Mouse (Mus musculus): Measurements from ENCODE around the gene Nup88. TPM values are rescaled to one million over a fixed set of nuclear protein-coding genes. Genes with fewer than 3 reads are reported as not detected.

The Nup88 gene
- polyA plus RNA-seq, 1 experiment from 2014 or later: 124 TPM

DNA sequence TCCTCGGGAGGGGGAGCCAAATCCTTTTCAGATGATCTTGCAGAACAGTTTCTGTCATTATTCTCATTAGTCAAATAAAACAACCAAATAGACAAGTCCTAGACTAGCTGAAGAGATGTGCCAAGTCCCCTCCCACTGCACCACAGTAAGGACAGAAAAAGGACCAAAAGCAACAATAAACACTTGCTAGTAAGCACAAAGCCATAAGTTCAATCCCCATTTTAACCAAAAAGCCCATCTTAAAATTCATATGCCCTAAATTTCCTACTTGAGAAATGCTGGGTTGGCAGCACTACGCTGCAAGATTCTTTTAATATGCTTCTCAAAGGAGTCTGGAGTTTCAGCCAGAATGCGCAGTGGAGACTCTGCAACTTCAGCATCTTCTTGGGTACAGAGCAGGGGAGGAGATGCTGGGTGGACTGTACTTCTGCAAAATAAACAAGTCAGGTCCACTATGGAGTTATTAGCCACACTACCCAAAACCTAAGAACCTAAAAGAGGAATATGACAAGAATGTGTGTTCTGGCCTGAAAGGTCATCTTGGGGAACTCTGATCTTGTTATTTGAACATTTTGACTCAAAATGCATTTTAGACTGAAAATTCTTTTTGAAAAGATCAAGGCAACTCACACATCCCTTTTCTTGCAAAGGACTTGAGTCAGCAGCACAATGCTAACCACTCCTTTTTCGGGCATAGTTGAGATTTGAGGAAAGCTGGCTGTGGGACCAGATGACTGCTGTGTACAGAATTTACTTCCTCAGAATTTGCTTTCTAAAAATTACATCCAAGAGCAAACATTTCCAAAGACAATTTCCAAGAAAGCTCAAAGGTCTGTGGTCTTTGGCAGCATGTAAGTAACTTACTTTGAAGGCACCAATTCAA lies 24.6 kb downstream of the Nup88 start:
- ATAC-seq (replicated peaks; ENCODE audit: extremely low read depth, insufficient read depth, low FRiP score): no peak
- H3K36me3 ChIP-seq (ENCODE audit: control insufficient read depth, insufficient read depth): peaks cover 78% of the 10 kb centered on the region
- no peaks in the 10 kb centered on the region for H3K4me1 ChIP-seq (ENCODE audit: control insufficient read depth, insufficient read depth, low read length)
- no peaks in the 10 kb centered on the region for H3K27me3 ChIP-seq (ENCODE audit: control insufficient read depth, insufficient read depth, low read length)
- no peaks in the 10 kb centered on the region for H3K9me3 ChIP-seq (replicated peaks; ENCODE audit: control insufficient read depth, low read length)
- H3K4me3 ChIP-seq (ENCODE audit: low read length): no peak overlapping the region
- H3K4me2 ChIP-seq (ENCODE audit: low read depth, low read length): no peak overlapping the region
- 91% methylated on average over 4 of the region's 4 CpGs for WGBS
- no peak overlapping the region for H3K9ac ChIP-seq (ENCODE audit: low read length)
- no peak overlapping the region for H3K27ac ChIP-seq (ENCODE audit: low read length)

DNA sequence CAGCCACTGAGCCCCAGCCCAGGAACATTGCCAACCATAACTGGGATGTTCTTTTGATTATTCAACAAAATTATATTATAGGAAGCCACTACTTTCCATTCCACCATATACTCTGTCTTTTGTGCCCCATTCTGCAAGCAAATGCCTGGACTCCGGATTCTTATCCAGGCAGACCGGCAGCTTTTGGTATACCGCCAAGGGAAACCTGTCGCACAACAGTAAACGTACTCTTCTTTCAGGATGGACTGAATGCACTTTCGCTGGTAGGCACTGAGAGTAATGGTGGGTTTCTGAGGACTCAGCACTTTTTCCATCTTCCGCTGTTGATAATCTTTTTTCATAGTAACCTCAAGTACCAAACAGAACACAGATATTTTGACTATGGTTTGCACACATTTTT lies 26.1 kb downstream of the Nup88 start:
- WGBS: 88% methylated on average over 7 of the region's 7 CpGs
- Histone ChIP-seq H3K27ac (ENCODE audit: low read length) (no peak overlapping the region), H3K4me2 (ENCODE audit: low read depth, low read length) (no peak overlapping the region), H3K9ac (ENCODE audit: low read length) (no peak overlapping the region), H3K4me3 (ENCODE audit: low read length) (no peak overlapping the region), H3K9me3 (replicated peaks; ENCODE audit: control insufficient read depth, low read length) (no peaks in the 10 kb centered on the region), H3K36me3 (ENCODE audit: control insufficient read depth, insufficient read depth) (peaks cover 66% of the 10 kb centered on the region), H3K27me3 (ENCODE audit: control insufficient read depth, insufficient read depth, low read length) (no peaks in the 10 kb centered on the region), H3K4me1 (ENCODE audit: control insufficient read depth, insufficient read depth, low read length) (no peaks in the 10 kb centered on the region)
- no peak for ATAC-seq (replicated peaks; ENCODE audit: extremely low read depth, insufficient read depth, low FRiP score)

DNA sequence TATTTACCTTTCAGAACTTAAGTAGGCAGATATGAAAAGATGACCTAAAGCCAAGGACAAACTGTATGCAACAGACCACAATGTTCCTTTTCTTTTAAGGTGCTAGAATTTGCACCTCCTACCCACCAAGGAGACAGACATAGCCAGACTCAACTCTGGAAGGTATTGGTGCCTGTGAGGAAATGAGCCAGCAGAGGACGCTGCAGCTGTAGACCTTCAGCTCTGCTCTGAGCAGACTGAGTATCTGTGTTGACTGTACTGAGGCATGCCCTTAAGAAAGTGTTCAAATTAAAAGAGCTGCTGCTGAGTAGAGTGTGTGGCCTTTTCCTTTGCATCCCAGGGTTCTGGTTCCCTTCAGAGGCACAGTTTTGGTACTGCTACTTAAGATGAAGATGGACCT lies 27.2 kb downstream of the Nup88 start:
- no peak for ATAC-seq (replicated peaks; ENCODE audit: extremely low read depth, insufficient read depth, low FRiP score)
- no peaks in the 10 kb centered on the region for H3K9me3 ChIP-seq (replicated peaks; ENCODE audit: control insufficient read depth, low read length)
- no peak overlapping the region for H3K4me2 ChIP-seq (ENCODE audit: low read depth, low read length)
- peaks cover 66% of the 10 kb centered on the region for H3K36me3 ChIP-seq (ENCODE audit: control insufficient read depth, insufficient read depth)
- no peak overlapping the region for H3K9ac ChIP-seq (ENCODE audit: low read length)
- no peak overlapping the region for H3K27ac ChIP-seq (ENCODE audit: low read length)
- H3K4me3 ChIP-seq (ENCODE audit: low read length): no peak overlapping the region
- no peaks in the 10 kb centered on the region for H3K4me1 ChIP-seq (ENCODE audit: control insufficient read depth, insufficient read depth, low read length)
- 79% methylated on average over 1 of the region's 1 CpGs for WGBS
- H3K27me3 ChIP-seq (ENCODE audit: control insufficient read depth, insufficient read depth, low read length): no peaks in the 10 kb centered on the region

GRCm38 (mm10) chr11:70935316-70935715 lies 34.5 kb downstream of the Nup88 start:
- 88% methylated on average over 7 of the region's 7 CpGs for WGBS
- Histone ChIP-seq H3K4me1 (ENCODE audit: control insufficient read depth, insufficient read depth, low read length) (no peaks in the 10 kb centered on the region), H3K9me3 (replicated peaks; ENCODE audit: control insufficient read depth, low read length) (no peaks in the 10 kb centered on the region), H3K9ac (ENCODE audit: low read length) (no peak overlapping the region), H3K36me3 (ENCODE audit: control insufficient read depth, insufficient read depth) (peaks cover 25% of the 10 kb centered on the region), H3K27ac (ENCODE audit: low read length) (no peak overlapping the region), H3K4me3 (ENCODE audit: low read length) (no peak overlapping the region), H3K27me3 (ENCODE audit: control insufficient read depth, insufficient read depth, low read length) (no peaks in the 10 kb centered on the region), H3K4me2 (ENCODE audit: low read depth, low read length) (no peak overlapping the region)
- ATAC-seq (replicated peaks; ENCODE audit: extremely low read depth, insufficient read depth, low FRiP score): no peak

DNA sequence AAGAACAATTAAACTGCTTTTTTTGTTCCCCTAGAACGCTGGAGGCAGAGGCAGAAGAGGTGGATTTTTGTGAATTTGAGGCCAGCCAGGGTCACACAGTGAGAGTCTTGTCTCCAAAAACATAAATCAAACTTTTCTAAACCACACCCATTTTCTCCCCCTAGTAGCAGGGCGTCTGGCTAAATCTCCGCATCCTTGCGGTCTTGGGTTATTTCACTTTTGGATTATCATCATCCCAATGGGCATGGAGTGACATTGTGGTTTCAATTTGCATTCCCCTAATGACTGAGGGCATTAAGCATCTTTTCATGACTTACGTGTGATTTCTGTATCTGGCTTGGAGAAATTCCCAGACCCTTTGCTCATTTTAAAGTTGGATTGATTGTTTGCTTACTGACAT lies 38.3 kb downstream of the Nup88 start:
- Histone ChIP-seq H3K4me1 (ENCODE audit: control insufficient read depth, insufficient read depth, low read length) (no peaks in the 10 kb centered on the region), H3K9ac (ENCODE audit: low read length) (no peak overlapping the region), H3K4me3 (ENCODE audit: low read length) (no peak overlapping the region), H3K27me3 (ENCODE audit: control insufficient read depth, insufficient read depth, low read length) (no peaks in the 10 kb centered on the region), H3K9me3 (replicated peaks; ENCODE audit: control insufficient read depth, low read length) (no peaks in the 10 kb centered on the region), H3K36me3 (ENCODE audit: control insufficient read depth, insufficient read depth) (peaks cover 16% of the 10 kb centered on the region; the same call in 1 of the 2 replicates), H3K4me2 (ENCODE audit: low read depth, low read length) (no peak overlapping the region), H3K27ac (ENCODE audit: low read length) (no peak overlapping the region)
- ATAC-seq (replicated peaks; ENCODE audit: extremely low read depth, insufficient read depth, low FRiP score): no peak
- WGBS: 89% methylated on average over 5 of the region's 5 CpGs

DNA sequence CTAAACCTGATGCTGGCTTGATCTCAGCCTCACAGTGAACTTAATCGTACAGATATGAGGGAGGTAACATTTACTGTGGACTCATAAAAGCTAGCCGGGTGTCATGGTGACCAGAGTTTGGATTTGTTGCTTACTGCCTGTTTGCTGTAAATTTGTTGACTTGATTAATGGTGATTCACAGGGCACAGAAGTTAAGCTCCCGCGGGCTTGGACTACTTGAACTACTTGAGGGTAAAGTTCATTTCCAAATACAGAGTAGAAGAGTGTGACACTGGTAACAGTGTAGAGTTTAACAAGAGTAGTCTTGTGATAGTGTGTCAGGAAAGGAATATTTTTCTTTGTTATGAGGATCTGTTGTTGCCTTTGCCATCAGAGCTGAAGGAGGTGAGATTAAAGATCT lies 50.2 kb downstream of the Nup88 start:
- no peak overlapping the region for H3K4me2 ChIP-seq (ENCODE audit: low read depth, low read length)
- H3K27ac ChIP-seq (ENCODE audit: low read length): no peak overlapping the region
- H3K27me3 ChIP-seq (ENCODE audit: control insufficient read depth, insufficient read depth, low read length): no peaks in the 10 kb centered on the region
- no peak overlapping the region for H3K4me3 ChIP-seq (ENCODE audit: low read length)
- WGBS: 76% methylated on average over 4 of the region's 4 CpGs
- no peak for ATAC-seq (replicated peaks; ENCODE audit: extremely low read depth, insufficient read depth, low FRiP score)
- peaks cover 25% of the 10 kb centered on the region for H3K36me3 ChIP-seq (ENCODE audit: control insufficient read depth, insufficient read depth)
- H3K9me3 ChIP-seq (replicated peaks; ENCODE audit: control insufficient read depth, low read length): no peaks in the 10 kb centered on the region
- H3K4me1 ChIP-seq (ENCODE audit: control insufficient read depth, insufficient read depth, low read length): no peaks in the 10 kb centered on the region
- H3K9ac ChIP-seq (ENCODE audit: low read length): no peak overlapping the region

GRCm38 (mm10) chr11:70917896-70918295 lies 51.9 kb downstream of the Nup88 start:
- peaks cover 18% of the 10 kb centered on the region for H3K36me3 ChIP-seq (ENCODE audit: control insufficient read depth, insufficient read depth)
- H3K27me3 ChIP-seq (ENCODE audit: control insufficient read depth, insufficient read depth, low read length): no peaks in the 10 kb centered on the region
- H3K4me3 ChIP-seq (ENCODE audit: low read length): no peak overlapping the region
- 75% methylated on average over 2 of the region's 2 CpGs for WGBS
- ATAC-seq (replicated peaks; ENCODE audit: extremely low read depth, insufficient read depth, low FRiP score): no peak
- no peak overlapping the region for H3K4me2 ChIP-seq (ENCODE audit: low read depth, low read length)
- no peaks in the 10 kb centered on the region for H3K9me3 ChIP-seq (replicated peaks; ENCODE audit: control insufficient read depth, low read length)
- H3K4me1 ChIP-seq (ENCODE audit: control insufficient read depth, insufficient read depth, low read length): no peaks in the 10 kb centered on the region
- no peak overlapping the region for H3K27ac ChIP-seq (ENCODE audit: low read length)
- no peak overlapping the region for H3K9ac ChIP-seq (ENCODE audit: low read length)

DNA sequence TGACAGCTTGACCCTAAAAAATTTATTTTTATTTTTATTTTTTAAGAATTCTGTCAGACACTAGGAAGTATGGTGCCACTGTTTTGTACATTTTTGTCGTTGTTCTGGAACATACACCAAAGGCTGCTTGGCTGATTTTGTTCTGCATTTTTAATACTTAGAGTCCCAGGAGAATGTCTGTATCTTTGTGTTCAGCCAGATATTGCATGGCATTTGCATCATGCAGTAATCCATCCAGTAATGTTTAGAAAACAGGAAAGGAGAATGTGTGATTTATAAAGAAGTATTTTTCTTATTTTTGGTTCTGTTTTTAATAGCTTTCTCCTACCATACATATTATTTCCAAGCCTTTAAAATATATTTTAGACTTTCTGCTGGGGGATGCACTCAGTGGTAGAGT lies 57.9 kb downstream of the Nup88 start:
- no peaks in the 10 kb centered on the region for H3K27me3 ChIP-seq (ENCODE audit: control insufficient read depth, insufficient read depth, low read length)
- WGBS: 85% methylated on average over 1 of the region's 1 CpGs
- H3K9ac ChIP-seq (ENCODE audit: low read length): no peak overlapping the region
- H3K9me3 ChIP-seq (replicated peaks; ENCODE audit: control insufficient read depth, low read length): no peaks in the 10 kb centered on the region
- H3K36me3 ChIP-seq (ENCODE audit: control insufficient read depth, insufficient read depth): peaks cover 22% of the 10 kb centered on the region
- no peak for ATAC-seq (replicated peaks; ENCODE audit: extremely low read depth, insufficient read depth, low FRiP score)
- H3K4me2 ChIP-seq (ENCODE audit: low read depth, low read length): no peak overlapping the region
- no peaks in the 10 kb centered on the region for H3K4me1 ChIP-seq (ENCODE audit: control insufficient read depth, insufficient read depth, low read length)
- no peak overlapping the region for H3K27ac ChIP-seq (ENCODE audit: low read length)
- no peak overlapping the region for H3K4me3 ChIP-seq (ENCODE audit: low read length)

- H3K4me3 ChIP-seq (ENCODE audit: low read length): no peak overlapping the region
- no peaks in the 10 kb centered on the region for H3K27me3 ChIP-seq (ENCODE audit: control insufficient read depth, insufficient read depth, low read length)
- 90% methylated on average over 3 of the region's 3 CpGs for WGBS
- H3K4me1 ChIP-seq (ENCODE audit: control insufficient read depth, insufficient read depth, low read length): no peaks in the 10 kb centered on the region
- no peaks in the 10 kb centered on the region for H3K9me3 ChIP-seq (replicated peaks; ENCODE audit: control insufficient read depth, low read length)
- peaks cover 22% of the 10 kb centered on the region for H3K36me3 ChIP-seq (ENCODE audit: control insufficient read depth, insufficient read depth)
- H3K9ac ChIP-seq (ENCODE audit: low read length): no peak overlapping the region
- H3K4me2 ChIP-seq (ENCODE audit: low read depth, low read length): no peak overlapping the region
- H3K27ac ChIP-seq (ENCODE audit: low read length): no peak overlapping the region
- ATAC-seq (replicated peaks; ENCODE audit: extremely low read depth, insufficient read depth, low FRiP score): no peak
These were observed 58.5 kb downstream of the Nup88 start for GRCm38 (mm10) chr11:70911323-70911722.

Data from heart, embryonic 16.5 days (tissue).